ENCODE assay signal across 8 mouse cellular contexts in genomic region chr13:42818378-42818777, GRCm38 (mm10).
DNase-seq lines count a peak whose midpoint lies in the region; ATAC-seq and TF ChIP-seq lines count a peak whose summit lies in the region.

No protein-coding gene starts in this region.

- peak; percentile 74 for TF ChIP-seq CTCF in intestine, postnatal 0 days (IDR thresholded peaks at IDR 0.05; ENCODE audit: low read depth)
- TF ChIP-seq CTCF in E14TG2a.4 (conservative IDR thresholded peaks at IDR 0.05; ENCODE audit: low read length), result peak; percentile 94

- no peaks in the 10 kb centered on the region for H3K4me1 ChIP-seq in intestine, postnatal 0 days (replicated peaks; ENCODE audit: control insufficient read depth, insufficient read depth, low read length)
- H3K4me1 ChIP-seq in intestine, embryonic 16.5 days (ENCODE audit: control insufficient read depth, insufficient read depth, low read length), result peaks cover 2% of the 10 kb centered on the region; the same call in 1 of the 2 replicates
- peaks cover 9% of the 10 kb centered on the region; the same call in 1 of the 2 replicates for H3K4me1 ChIP-seq in E14TG2a.4 (replicated peaks; ENCODE audit: low read depth, low read length)
- H3K4me1 ChIP-seq in embryonic facial prominence, embryonic 14.5 days (ENCODE audit: control insufficient read depth, insufficient read depth, low read length), result peaks cover 2% of the 10 kb centered on the region; the same call in 1 of the 2 replicates
- peaks cover 2% of the 10 kb centered on the region; the same call in 1 of the 2 replicates for H3K4me1 ChIP-seq in limb, embryonic 10.5 days

- ATAC-seq in intestine, postnatal 0 days, result no peak
- ATAC-seq in intestine, embryonic 16.5 days, result no peak
- ATAC-seq in embryonic facial prominence, embryonic 14.5 days (ENCODE audit: low read depth), result no peak

- H3K36me3 ChIP-seq in intestine, postnatal 0 days (ENCODE audit: control insufficient read depth, insufficient read depth), result no peaks in the 10 kb centered on the region
- H3K36me3 ChIP-seq in intestine, embryonic 16.5 days (ENCODE audit: control insufficient read depth, insufficient read depth, low read length), result no peaks in the 10 kb centered on the region
- no peaks in the 10 kb centered on the region for H3K36me3 ChIP-seq in E14TG2a.4 (ENCODE audit: insufficient read depth, low read length)
- H3K36me3 ChIP-seq in embryonic facial prominence, embryonic 14.5 days (ENCODE audit: control insufficient read depth, insufficient read depth, low read length), result no peaks in the 10 kb centered on the region
- no peaks in the 10 kb centered on the region for H3K36me3 ChIP-seq in limb, embryonic 10.5 days

- no peak overlapping the region for H3K27ac ChIP-seq in intestine, postnatal 0 days (ENCODE audit: low read depth, low read length)
- H3K27ac ChIP-seq in intestine, embryonic 16.5 days (ENCODE audit: low read length), result no peak overlapping the region
- H3K27ac ChIP-seq in embryonic facial prominence, embryonic 14.5 days (replicated peaks; ENCODE audit: low read depth, low read length), result no peak overlapping the region
- no peak overlapping the region for H3K27ac ChIP-seq in limb, embryonic 10.5 days

- WGBS in intestine, postnatal 0 days, result 37% methylated on average over 10 of the region's 10 CpGs
- WGBS in intestine, embryonic 16.5 days, result 43% methylated on average over 9 of the region's 10 CpGs
- 39% methylated on average over 10 of the region's 10 CpGs for WGBS in embryonic facial prominence, embryonic 14.5 days
- 48% methylated on average over 10 of the region's 10 CpGs for WGBS in limb, embryonic 10.5 days

- H3K4me2 ChIP-seq in intestine, postnatal 0 days (replicated peaks; ENCODE audit: low read depth), result no peak overlapping the region
- H3K4me2 ChIP-seq in intestine, embryonic 16.5 days (ENCODE audit: low read depth, low read length), result no peak overlapping the region
- no peak overlapping the region for H3K4me2 ChIP-seq in embryonic facial prominence, embryonic 14.5 days (ENCODE audit: low read depth, low read length)

- no peak overlapping the region for H3K4me3 ChIP-seq in intestine, postnatal 0 days (ENCODE audit: low read depth, low read length)
- no peak overlapping the region for H3K4me3 ChIP-seq in intestine, embryonic 16.5 days (ENCODE audit: low read length)
- H3K4me3 ChIP-seq in E14TG2a.4 (replicated peaks; ENCODE audit: low read length), result no peak overlapping the region
- H3K4me3 ChIP-seq in embryonic facial prominence, embryonic 14.5 days (ENCODE audit: low read depth, low read length), result no peak overlapping the region
- H3K4me3 ChIP-seq in limb, embryonic 10.5 days, result no peak overlapping the region

- no peaks in the 10 kb centered on the region for H3K27me3 ChIP-seq in intestine, postnatal 0 days (replicated peaks; ENCODE audit: control insufficient read depth, insufficient read depth, low read length)
- no peaks in the 10 kb centered on the region for H3K27me3 ChIP-seq in intestine, embryonic 16.5 days (replicated peaks; ENCODE audit: control insufficient read depth, insufficient read depth, low read length)
- peaks cover 27% of the 10 kb centered on the region; the same call in 1 of the 2 replicates for H3K27me3 ChIP-seq in E14TG2a.4 (ENCODE audit: insufficient read depth, low read length)
- no peaks in the 10 kb centered on the region for H3K27me3 ChIP-seq in embryonic facial prominence, embryonic 14.5 days (replicated peaks; ENCODE audit: control insufficient read depth, insufficient read depth, low read length)
- H3K27me3 ChIP-seq in limb, embryonic 10.5 days (ENCODE audit: low read depth, poor library complexity, severe bottlenecking), result peaks cover 10% of the 10 kb centered on the region; the same call in 1 of the 2 replicates

- no peaks in the 10 kb centered on the region for H3K9me3 ChIP-seq in intestine, postnatal 0 days (ENCODE audit: control insufficient read depth)
- H3K9me3 ChIP-seq in intestine, embryonic 16.5 days (ENCODE audit: control insufficient read depth, low read length), result no peaks in the 10 kb centered on the region
- peaks cover 11% of the 10 kb centered on the region for H3K9me3 ChIP-seq in E14TG2a.4 (ENCODE audit: low read length)
- H3K9me3 ChIP-seq in embryonic facial prominence, embryonic 14.5 days (ENCODE audit: control insufficient read depth, low read length), result no peaks in the 10 kb centered on the region
- H3K9me3 ChIP-seq in limb, embryonic 10.5 days (replicated peaks), result no peaks in the 10 kb centered on the region

- H3K9ac ChIP-seq in intestine, postnatal 0 days (ENCODE audit: low read depth, low read length), result no peak overlapping the region
- no peak overlapping the region for H3K9ac ChIP-seq in intestine, embryonic 16.5 days (ENCODE audit: low read depth, low read length)
- H3K9ac ChIP-seq in embryonic facial prominence, embryonic 14.5 days (ENCODE audit: low read depth, low read length), result no peak overlapping the region

- peak; percentile 66 to 79 for DNase-seq in adrenal gland, postnatal 36 days
- peak; percentile 26 for DNase-seq in embryonic facial prominence, embryonic 14.5 days (ENCODE audit: low spot score)
- DNase-seq in limb, embryonic 10.5 days (ENCODE audit: low spot score), result peak; percentile 83
- peak; percentile 41 for DNase-seq in retina, adult 2 months (ENCODE audit: low read depth, low spot score)
- peak; percentile 38 to 53 for DNase-seq in urinary bladder, postnatal 36 days (ENCODE audit: low spot score in 2 of 2)

Comparison
In these comparisons a context has a peak if more than half of its experiments do, and no peak if none do; other contexts are left out.
1. DNase-seq: peak in every context shown above with its lines; median percentile 83 in limb, embryonic 10.5 days; 72 in adrenal gland, postnatal 36 days; 46 in urinary bladder, postnatal 36 days; 41 in retina, adult 2 months; 26 in embryonic facial prominence, embryonic 14.5 days.